Mouse (Mus musculus) induced T-regulatory cell, adult 2 months (primary cell): ENCODE data around the gene Tfr2.
A peak's percentile ranks its signal among the peaks of the same experiment; 100 is the strongest.

Source experiments
- DNase-seq: peaks from one replicate; pipeline ENCODE4 v3.0.0-alpha.2; 2012; ENCODE audit warnings: low read depth

The Tfr2 gene

DNA sequence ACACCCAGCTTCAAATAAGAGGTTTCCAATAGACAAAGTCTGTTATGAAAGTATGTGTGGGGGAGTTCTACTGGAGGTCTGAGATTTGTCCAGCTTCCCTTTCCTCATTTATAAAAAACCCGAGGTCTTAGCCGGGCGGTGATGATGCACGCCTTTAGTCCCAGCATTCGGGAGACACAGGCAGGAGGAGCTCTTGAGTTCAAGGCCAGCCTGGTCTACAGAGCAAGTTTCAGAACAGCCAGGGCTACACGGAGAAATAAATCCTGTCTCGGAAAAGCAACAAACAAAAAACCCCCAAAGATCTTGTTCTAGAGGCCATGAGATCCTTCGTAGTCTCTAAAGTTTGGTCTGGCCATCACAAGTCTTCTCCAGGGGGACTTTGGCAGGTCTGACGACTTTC, 58.4 kb downstream of the Tfr2 start:
- DNase-seq = no peak

GRCm38 (mm10) chr5:137628498-137629305, 59.1 kb downstream of the Tfr2 start, which contains the start of the genes Fbxo24, Lrch4 and Gm20605:
Fbxo24 (minus strand) TSS chr5:137629002.
Lrch4 (plus strand) TSS chr5:137629121.
Gm20605 (plus strand) TSS chr5:137629175.
- peak; percentile 100 for DNase-seq

DNA sequence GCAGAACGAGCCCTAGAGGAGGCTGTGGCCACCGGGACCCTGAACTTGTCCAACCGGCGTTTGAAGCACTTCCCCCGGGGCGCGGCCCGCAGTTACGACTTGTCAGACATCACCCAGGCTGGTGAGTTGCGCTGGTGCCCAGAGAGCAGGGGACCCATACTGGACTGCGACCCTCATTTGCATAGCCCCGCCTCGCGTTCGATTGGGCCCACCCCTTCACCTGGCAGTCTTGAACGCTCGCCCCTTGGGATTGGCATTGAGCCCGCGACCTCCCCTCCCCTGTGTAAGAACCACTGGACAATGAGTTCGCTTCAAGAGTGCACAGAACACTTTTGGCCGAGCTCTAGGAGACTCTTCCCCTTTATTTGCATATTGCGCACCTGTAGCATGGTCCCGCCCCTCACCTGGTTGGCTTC, 59.7 kb downstream of the Tfr2 start:
- DNase-seq = peak; percentile 80

- peak; percentile 60 for DNase-seq
Measured at GRCm38 (mm10) chr5:137629906-137630545, 60.4 kb downstream of the Tfr2 start.

GRCm38 (mm10) chr5:137630602-137631001, 61.0 kb downstream of the Tfr2 start:
- DNase-seq = no peak

DNA sequence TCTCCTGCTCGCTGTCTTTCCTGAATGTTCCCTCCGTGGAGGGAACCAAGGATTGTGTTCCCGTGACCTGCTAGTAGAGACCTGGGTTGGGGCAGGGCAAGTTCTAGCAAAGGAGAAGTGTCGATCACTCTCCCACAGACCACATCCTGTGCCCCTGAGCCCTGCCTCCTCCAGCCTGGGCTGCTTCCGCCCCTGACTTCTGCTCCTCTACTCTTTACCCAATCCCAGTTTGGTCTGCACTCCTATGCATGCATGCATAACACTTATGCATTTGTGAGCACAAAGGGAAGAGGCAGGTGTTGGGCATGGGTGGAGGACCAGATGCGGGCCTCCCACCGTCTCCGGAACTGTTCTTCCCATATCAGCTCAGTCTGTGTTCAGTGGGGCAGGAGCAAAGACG, 61.5 kb downstream of the Tfr2 start:
- DNase-seq = peak; percentile 89

- peak; percentile 62 for DNase-seq
Measured at GRCm38 (mm10) chr5:137631591-137631990, 62.0 kb downstream of the Tfr2 start.

- no peak for DNase-seq
Measured at GRCm38 (mm10) chr5:137633397-137634084, 63.9 kb downstream of the Tfr2 start.
